Mouse (Mus musculus) lung, postnatal 0 days (tissue): ENCODE measurements around the gene Thnsl2. TPM values are rescaled to one million over a fixed set of nuclear protein-coding genes. Genes with fewer than 3 reads are reported as not detected.

Source experiments
- ATAC-seq: fragments of 200-750 bp; cut with Nextera tagmentation; 2 replicates; pipeline ENCODE4 v1.8.0; 2017; ENCODE audit warnings: moderate library complexity
- DNase-seq: peaks from one replicate; pipeline ENCODE4 v3.0.0-alpha.2; 2016; ENCODE audit warnings: low spot score
- H3K27ac ChIP-seq: fragments of 300-500 bp; sonication (generic); 2 replicates; pipeline ENCODE4 v1.5.1; 2014; ENCODE audit warnings: antibody characterized with exemption, mild to moderate bottlenecking, low read length, mixed read lengths
- H3K27me3 ChIP-seq: fragments of 300-500 bp; sonication (generic); replicated peaks from 2 replicates; pipeline ENCODE4 v1.6.1; 2014; ENCODE audit warnings: low read length, mixed read lengths; ENCODE audit not compliant: insufficient read depth
- H3K36me3 ChIP-seq: fragments of 300-500 bp; sonication (generic); 2 replicates; pipeline ENCODE4 v1.6.1; 2014; ENCODE audit warnings: low read length, mixed read lengths; ENCODE audit not compliant: insufficient read depth
- H3K4me1 ChIP-seq: fragments of 300-500 bp; sonication (generic); 2 replicates; pipeline ENCODE4 v1.6.1; 2014; ENCODE audit warnings: antibody characterized with exemption, low read depth, low read length, mixed read lengths; ENCODE audit not compliant: insufficient read depth
- H3K4me2 ChIP-seq: fragments of 300-500 bp; sonication (generic); replicated peaks from 2 replicates; pipeline ENCODE4 v1.6.1; 2014; ENCODE audit warnings: low read depth, mild to moderate bottlenecking, low read length, moderate library complexity, mixed read lengths
- H3K4me3 ChIP-seq: fragments of 300-500 bp; sonication (generic); 2 replicates; pipeline ENCODE4 v1.5.1; 2014; ENCODE audit warnings: low read depth, low read length
- H3K9ac ChIP-seq: fragments of 300-500 bp; sonication (generic); replicated peaks from 2 replicates; pipeline ENCODE4 v1.6.1; 2014; ENCODE audit warnings: low read depth, mild to moderate bottlenecking
- H3K9me3 ChIP-seq: fragments of 300-500 bp; sonication (generic); 2 replicates; pipeline ENCODE4 v1.6.1; 2016; ENCODE audit warnings: low read length, mixed read lengths
- CTCF ChIP-seq: IDR thresholded peaks from 2 replicates; pipeline ENCODE4 v1.5.1; 2016; ENCODE audit warnings: antibody characterized with exemption, mild to moderate bottlenecking
- EP300 ChIP-seq: IDR thresholded peaks from 2 replicates; pipeline ENCODE4 v1.6.1; 2016; ENCODE audit warnings: antibody characterized with exemption, mild to moderate bottlenecking, control low read depth
- WGBS: fragments of 180-500 bp; shearing (Covaris S2); extraction: QIAGEN DNeasy Blood & Tissue Kit; methylation state at CpG from one replicate; pipeline ENCODE4 v1.1.7; 2014; 5-methylcytosine and 5-hydroxymethylcytosine counted together
- polyA plus RNA-seq: library from polyadenylated mRNA; unstranded; fragments of >200 nt; fragmentation: Nextera tagmentation; extraction: Ambion mirVana; gene quantifications from 2 replicates; pipeline ENCODE4 v1.2.1, GENCODE M21; 2015

Thnsl2 gene
- polyA plus RNA-seq, 1 experiment from 2014 or later: 15.4 TPM

- no peak for TF ChIP-seq EP300
- no peak for TF ChIP-seq CTCF
- DNase-seq (no peak), ATAC-seq (no peak)
- 67% methylated on average over 3 of the region's 3 CpGs for WGBS
- no peak overlapping the region for H3K4me3 ChIP-seq
- H3K9ac ChIP-seq: no peak overlapping the region
- H3K27ac ChIP-seq: no peak overlapping the region
- no peaks in the 10 kb centered on the region for H3K4me1 ChIP-seq
- H3K9me3 ChIP-seq: no peaks in the 10 kb centered on the region
- H3K36me3 ChIP-seq: no peaks in the 10 kb centered on the region
- H3K27me3 ChIP-seq: no peaks in the 10 kb centered on the region
- no peak overlapping the region for H3K4me2 ChIP-seq
Observed at GRCm38 (mm10) chr6:71126290-71126689, 17.9 kb downstream of the Thnsl2 start.

- H3K27me3 ChIP-seq: no peaks in the 10 kb centered on the region
- H3K9me3 ChIP-seq: no peaks in the 10 kb centered on the region
- H3K4me2 ChIP-seq: no peak overlapping the region
- DNase-seq (peak; percentile 77), ATAC-seq (no peak; the same call in 1 of the 2 replicates)
- peak; percentile 88 for TF ChIP-seq CTCF
- no peak for TF ChIP-seq EP300
- H3K9ac ChIP-seq: no peak overlapping the region
- no peaks in the 10 kb centered on the region for H3K36me3 ChIP-seq
- WGBS: 2% methylated on average over 3 of the region's 3 CpGs
- no peak overlapping the region for H3K27ac ChIP-seq
- no peaks in the 10 kb centered on the region for H3K4me1 ChIP-seq
- no peak overlapping the region for H3K4me3 ChIP-seq
Observed at GRCm38 (mm10) chr6:71125043-71125893, 19.0 kb downstream of the Thnsl2 start.

DNA sequence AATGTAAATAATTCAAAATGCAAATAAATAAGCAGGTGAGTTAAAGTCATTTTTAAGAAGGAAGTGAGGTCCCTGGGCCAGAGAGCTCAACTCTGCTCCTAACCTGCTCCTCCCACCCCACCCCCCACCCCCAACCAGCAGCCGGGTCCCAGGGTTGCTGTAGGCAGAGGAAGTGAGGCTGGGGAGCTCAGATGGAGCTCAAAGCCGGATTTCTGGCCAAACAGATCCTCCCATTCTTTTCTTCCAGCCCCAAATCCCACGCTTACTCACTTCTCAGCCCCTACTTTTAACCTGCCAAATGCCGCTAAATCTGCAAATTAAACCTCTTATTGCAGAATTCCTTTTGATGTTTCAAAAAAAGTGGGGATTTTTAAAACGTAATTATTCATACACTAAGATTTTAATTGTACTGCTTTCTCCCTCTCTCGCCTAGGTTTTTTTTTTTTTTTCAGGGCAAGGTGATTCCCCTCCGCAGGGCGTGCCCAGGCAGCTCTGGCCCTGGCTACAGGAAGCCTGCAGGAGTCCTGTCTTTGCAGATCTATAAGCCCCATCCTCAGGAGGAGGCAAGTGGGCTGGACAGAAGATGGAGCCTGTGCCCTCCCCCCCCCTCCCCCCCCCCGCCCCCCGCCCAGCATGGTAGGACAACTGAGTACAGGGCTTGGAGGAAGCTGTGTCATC, 24.5 kb downstream of the Thnsl2 start:
- TF ChIP-seq EP300 (no peak), CTCF (no peak)
- H3K27me3 ChIP-seq: no peaks in the 10 kb centered on the region
- H3K27ac ChIP-seq: no peak overlapping the region
- no peak overlapping the region for H3K4me3 ChIP-seq
- ATAC-seq (no peak), DNase-seq (no peak)
- no peak overlapping the region for H3K4me2 ChIP-seq
- H3K4me1 ChIP-seq: no peaks in the 10 kb centered on the region
- WGBS: 12% methylated on average over 9 of the region's 10 CpGs
- no peaks in the 10 kb centered on the region for H3K36me3 ChIP-seq
- H3K9me3 ChIP-seq: no peaks in the 10 kb centered on the region
- no peak overlapping the region for H3K9ac ChIP-seq

DNA sequence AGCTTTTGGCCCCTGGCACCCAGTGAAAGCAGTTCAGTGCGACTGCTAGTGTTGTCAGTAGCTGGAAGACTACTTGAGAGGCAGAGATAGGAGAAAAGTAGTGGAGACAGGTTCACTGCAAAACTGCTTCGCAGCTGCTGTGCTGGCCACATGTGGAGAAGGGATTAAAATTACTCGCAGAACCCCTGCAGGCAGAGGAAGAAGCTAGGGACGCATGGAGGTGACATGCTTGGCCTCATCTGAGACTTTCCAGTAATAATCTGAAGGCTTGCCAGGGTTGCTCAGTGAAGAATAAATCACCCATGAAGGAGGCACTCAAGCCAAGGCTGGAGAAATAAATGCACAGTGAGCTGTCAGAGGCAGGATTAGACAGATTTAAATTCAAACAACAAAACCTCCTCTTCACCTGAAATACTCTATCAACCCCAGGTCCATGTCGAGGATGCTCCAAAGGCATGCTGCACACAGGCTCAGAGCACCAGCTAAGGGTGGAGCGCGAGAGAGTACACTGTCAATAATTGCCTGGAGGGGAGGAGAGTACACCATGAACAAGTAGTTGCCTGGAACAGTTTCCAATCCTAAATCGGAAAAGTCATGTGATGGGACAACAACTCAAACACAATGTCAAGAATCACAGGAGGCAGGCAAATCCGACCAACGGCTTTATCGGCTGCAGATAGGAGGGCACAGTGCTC, 32.7 kb downstream of the Thnsl2 start:
- no peak for DNase-seq
- Histone ChIP-seq H3K4me2 (no peak overlapping the region), H3K9ac (no peak overlapping the region), H3K9me3 (no peaks in the 10 kb centered on the region), H3K4me1 (no peaks in the 10 kb centered on the region), H3K27ac (no peak overlapping the region), H3K27me3 (no peaks in the 10 kb centered on the region), H3K36me3 (no peaks in the 10 kb centered on the region), H3K4me3 (no peak overlapping the region)
- TF ChIP-seq CTCF (no peak), EP300 (no peak)
- WGBS: 65% methylated on average over 11 of the region's 11 CpGs
- ATAC-seq: no peak

DNA sequence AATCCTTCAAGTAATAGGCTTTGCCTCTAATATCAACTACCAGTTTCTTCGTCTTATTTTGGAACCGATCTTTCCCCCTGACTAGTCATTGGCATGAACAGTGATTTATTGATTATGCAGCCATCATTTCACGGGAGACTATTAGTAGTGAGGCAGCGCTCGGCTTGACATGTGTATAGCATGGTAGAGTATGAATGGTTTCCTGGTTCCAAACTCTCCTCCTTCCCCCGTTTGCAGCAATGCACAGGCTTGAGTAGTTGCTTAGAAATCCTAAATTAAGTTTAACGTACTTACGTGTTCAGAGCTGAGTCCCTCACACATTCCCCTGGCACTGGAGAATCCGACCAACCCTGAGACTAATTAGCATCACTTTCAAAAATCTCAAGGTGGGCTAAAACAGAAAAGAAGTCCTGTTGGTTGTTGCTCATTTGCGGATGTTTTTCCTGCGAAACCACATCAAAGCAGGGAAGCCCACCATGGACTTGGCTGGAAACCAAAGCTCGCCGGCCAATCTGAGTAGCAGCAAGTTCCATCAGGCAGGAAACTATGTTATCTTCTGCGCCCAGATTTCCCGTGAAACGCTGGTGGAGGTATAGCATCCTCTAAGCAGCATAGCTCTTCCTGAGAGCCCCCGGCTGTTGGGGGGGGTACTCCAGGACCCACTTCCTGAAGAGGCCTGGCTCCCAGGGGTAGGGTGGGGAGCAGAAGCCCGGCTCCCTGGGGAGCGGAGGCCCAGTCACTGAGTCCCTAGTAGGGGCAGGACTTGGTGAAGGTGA, 37.9 kb downstream of the Thnsl2 start:
- Histone ChIP-seq H3K9me3 (no peaks in the 10 kb centered on the region), H3K4me3 (peak overlapping the region; percentile 17; the same call in 1 of the 2 replicates), H3K36me3 (no peaks in the 10 kb centered on the region), H3K27ac (no peak overlapping the region), H3K4me1 (no peaks in the 10 kb centered on the region), H3K9ac (no peak overlapping the region), H3K27me3 (no peaks in the 10 kb centered on the region), H3K4me2 (0 out of 2 replicates have a peak overlapping the region, but pooled peaks have one; percentile 2)
- WGBS: 48% methylated on average over 19 of the region's 19 CpGs
- no peak for TF ChIP-seq CTCF
- TF ChIP-seq EP300: peak; percentile 86
- ATAC-seq (peak; percentile 89), DNase-seq (peak; percentile 44)
